Mouse (Mus musculus) bone marrow, adult 2 months (tissue): ENCODE measurements at regions not wholly inside any gene's neighbourhood (a gene's known extent, or its start where the extent isn't known, plus 50 kb on each side); places are given as distances from the start of the nearest gene placed in this dataset.

Experiments used
- H3K27ac ChIP-seq: fragments of 200-500 bp; 2 replicates; pipeline ENCODE4 v1.5.1; 2012; ENCODE audit warnings: low read depth, mild to moderate bottlenecking, control low read depth, inconsistent platforms, low read length; ENCODE audit not compliant: control insufficient read depth, poor library complexity, insufficient read depth
- H3K4me1 ChIP-seq: fragments of 200-500 bp; 2 replicates; pipeline ENCODE4 v1.6.1; 2011; ENCODE audit warnings: low read length; ENCODE audit not compliant: control insufficient read depth, insufficient read depth
- H3K4me3 ChIP-seq: fragments of 200-500 bp; replicated peaks from 2 replicates; pipeline ENCODE3; 2011; ENCODE audit warnings: mild to moderate bottlenecking, low read depth, low read length, control low read depth; ENCODE audit not compliant: control insufficient read depth
- CTCF ChIP-seq: fragments of 200-500 bp; IDR thresholded peaks from 2 replicates; pipeline ENCODE4 v1.5.1; 2011; ENCODE audit warnings: low read length, control low read depth; ENCODE audit not compliant: control insufficient read depth, insufficient read depth
- POLR2A ChIP-seq: fragments of 200-500 bp; IDR thresholded peaks from 2 replicates; pipeline ENCODE4 v1.6.1; 2011; ENCODE audit warnings: low read depth, mild to moderate bottlenecking, control low read depth, low read length, borderline replicate concordance; ENCODE audit not compliant: control insufficient read depth
- WGBS: fragments of 180-500 bp; shearing (Covaris S2); methylation state at CpG from one replicate; pipeline ENCODE4 v1.1.7; 2018; 5-methylcytosine and 5-hydroxymethylcytosine counted together

DNA sequence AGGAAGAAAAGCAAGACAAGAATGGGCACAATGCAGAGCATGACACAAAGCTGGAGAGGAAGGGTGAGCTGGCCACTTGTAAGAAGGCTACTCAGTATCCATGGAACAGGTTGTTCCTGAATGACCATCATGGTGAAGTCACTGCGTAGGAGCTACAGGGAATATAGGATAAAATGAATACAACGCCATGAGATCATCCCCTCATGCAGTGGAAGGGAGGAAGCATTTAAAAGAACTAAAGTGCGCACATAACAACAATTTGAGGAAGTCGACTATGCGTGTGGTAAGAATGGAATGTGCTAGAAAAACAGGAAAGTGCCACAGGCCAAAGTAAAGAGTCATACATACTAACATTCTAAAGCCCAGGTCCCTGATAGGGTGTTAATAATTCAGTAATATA, 246.4 kb upstream of the Klf6 start:
- WGBS, result 16% methylated on average over 5 of the region's 5 CpGs
- H3K27ac ChIP-seq, result no peak overlapping the region
- TF ChIP-seq CTCF (no peak), POLR2A (no peak)

GRCm38 (mm10) chr13:5615327-5615726, 246.0 kb upstream of the Klf6 start:
- no peak for TF ChIP-seq POLR2A
- no peak for TF ChIP-seq CTCF
- 68% methylated on average over 3 of the region's 3 CpGs for WGBS
- H3K4me3 ChIP-seq, result no peak overlapping the region
- no peak overlapping the region for H3K27ac ChIP-seq
- H3K4me1 ChIP-seq, result peaks cover 3% of the 10 kb centered on the region

More for the DNA sequence above, 246.4 kb upstream of the Klf6 start:
- Histone ChIP-seq H3K4me1 (peaks cover 3% of the 10 kb centered on the region), H3K4me3 (no peak overlapping the region)

GRCm38 (mm10) chr13:5628124-5628523, 233.2 kb upstream of the Klf6 start:
- 53% methylated on average over 2 of the region's 2 CpGs for WGBS
- no peaks in the 10 kb centered on the region for H3K4me1 ChIP-seq
- TF ChIP-seq CTCF (no peak), POLR2A (no peak)
- no peak overlapping the region for H3K4me3 ChIP-seq
- H3K27ac ChIP-seq, result no peak overlapping the region

- no peaks in the 10 kb centered on the region for H3K4me1 ChIP-seq
- 17% methylated on average over 2 of the region's 2 CpGs for WGBS
- H3K27ac ChIP-seq, result no peak overlapping the region
- no peak overlapping the region for H3K4me3 ChIP-seq
- TF ChIP-seq CTCF, result no peak
- TF ChIP-seq POLR2A, result no peak
Observed at GRCm38 (mm10) chr13:5634960-5635359, 226.3 kb upstream of the Klf6 start.

DNA sequence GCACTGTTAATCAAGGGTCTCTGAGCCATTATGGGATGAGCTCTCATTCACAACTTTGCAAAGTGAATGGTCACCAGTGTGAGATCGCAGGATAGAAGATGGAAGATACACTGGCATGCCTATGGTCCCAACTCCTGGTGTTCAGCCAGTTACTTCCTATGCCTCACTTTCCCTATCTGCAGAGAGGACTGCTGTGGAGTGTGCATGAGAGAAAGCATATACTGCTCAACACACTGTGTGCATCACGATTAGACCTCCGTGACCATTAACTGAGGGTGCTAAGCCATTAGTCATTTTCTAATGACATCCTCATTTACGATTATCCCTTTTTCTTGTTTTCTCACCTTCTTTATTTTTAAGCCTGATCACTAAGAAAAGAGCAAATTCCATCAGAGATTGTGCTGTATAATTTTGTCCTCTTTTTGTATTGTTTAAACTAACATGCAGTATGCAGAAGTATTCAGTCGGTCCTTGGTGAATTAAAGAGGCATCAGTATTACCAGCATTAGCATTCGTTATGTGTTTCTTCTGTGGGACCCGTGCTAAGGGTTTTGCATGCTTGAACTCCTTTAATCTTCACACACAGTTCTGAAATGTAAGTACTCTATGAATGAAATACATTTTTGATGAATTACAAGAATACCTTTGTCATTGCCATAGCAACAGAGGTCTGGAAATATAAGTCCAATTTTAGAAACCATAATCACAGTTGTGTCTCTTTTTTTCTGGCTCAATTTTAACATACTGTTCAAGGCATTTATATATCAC, 219.4 kb upstream of the Klf6 start:
- no peak overlapping the region for H3K4me3 ChIP-seq
- H3K27ac ChIP-seq, result no peak overlapping the region
- 88% methylated on average over 7 of the region's 7 CpGs for WGBS
- no peaks in the 10 kb centered on the region for H3K4me1 ChIP-seq
- TF ChIP-seq CTCF (no peak), POLR2A (no peak)

DNA sequence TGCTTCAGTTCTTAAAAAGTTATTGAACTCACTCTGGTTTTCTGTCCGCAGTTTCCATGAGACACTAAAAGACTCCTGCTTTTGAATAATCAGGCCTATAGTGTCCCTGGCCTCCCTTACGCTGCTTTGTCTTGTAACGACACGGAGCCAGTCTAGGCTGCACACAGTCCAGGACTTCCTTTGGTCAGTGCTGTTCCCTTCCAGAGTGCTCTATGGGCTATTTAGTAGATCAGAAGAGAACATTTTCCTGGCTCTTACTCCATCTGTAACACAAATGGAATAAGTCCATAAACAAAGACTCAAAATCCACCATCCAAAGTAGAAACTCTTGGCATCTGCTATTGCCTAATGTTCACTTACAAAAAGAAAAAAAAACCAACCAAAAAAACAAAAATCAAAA, 213.0 kb upstream of the Klf6 start:
- H3K4me1 ChIP-seq, result no peaks in the 10 kb centered on the region
- 87% methylated on average over 4 of the region's 4 CpGs for WGBS
- TF ChIP-seq POLR2A (no peak), CTCF (no peak)
- no peak overlapping the region for H3K27ac ChIP-seq
- no peak overlapping the region for H3K4me3 ChIP-seq

GRCm38 (mm10) chr13:5657556-5657955, 203.7 kb upstream of the Klf6 start:
- Histone ChIP-seq H3K27ac (no peak overlapping the region), H3K4me1 (no peaks in the 10 kb centered on the region), H3K4me3 (no peak overlapping the region)
- 80% methylated on average over 5 of the region's 5 CpGs for WGBS
- TF ChIP-seq CTCF (no peak), POLR2A (no peak)

GRCm38 (mm10) chr13:5666235-5667007, 194.9 kb upstream of the Klf6 start:
- Histone ChIP-seq H3K27ac (no peak overlapping the region), H3K4me1 (no peaks in the 10 kb centered on the region), H3K4me3 (no peak overlapping the region)
- WGBS, result 24% methylated on average over 3 of the region's 3 CpGs
- TF ChIP-seq CTCF (no peak), POLR2A (no peak)
